Mouse (Mus musculus) forebrain, embryonic 16.5 days (tissue): ENCODE data around the gene Cept1. TPM values are rescaled to one million over a fixed set of nuclear protein-coding genes. Genes with fewer than 3 reads are reported as not detected.
"Not testable (repeated sequence)": the region's sequence is repeated elsewhere in the genome, so short reads cannot be mapped to it uniquely, and the experiment has no call there.

Experiments used
- ATAC-seq: fragments of 200-750 bp; cut with Nextera tagmentation; 2 replicates; pipeline ENCODE4 v1.8.0; 2017; ENCODE audit warnings: mild to moderate bottlenecking, moderate library complexity
- H3K27ac ChIP-seq: fragments of 300-500 bp; sonication (generic); 2 replicates; pipeline ENCODE4 v1.5.1; 2014; ENCODE audit warnings: low read length, control low read depth
- H3K27me3 ChIP-seq: fragments of 300-500 bp; sonication (generic); replicated peaks from 2 replicates; pipeline ENCODE4 v1.6.1; 2014; ENCODE audit warnings: low read length; ENCODE audit not compliant: control insufficient read depth, insufficient read depth
- H3K36me3 ChIP-seq: fragments of 300-500 bp; sonication (generic); 2 replicates; pipeline ENCODE4 v1.6.1; 2014; ENCODE audit not compliant: control insufficient read depth, insufficient read depth
- H3K4me1 ChIP-seq: fragments of 300-500 bp; sonication (generic); replicated peaks from 2 replicates; pipeline ENCODE4 v1.6.1; 2014; ENCODE audit warnings: low read length; ENCODE audit not compliant: control insufficient read depth, insufficient read depth
- H3K4me2 ChIP-seq: fragments of 300-500 bp; sonication (generic); 2 replicates; pipeline ENCODE4 v1.6.1; 2014; ENCODE audit warnings: mild to moderate bottlenecking, low read length, control low read depth
- H3K4me3 ChIP-seq: fragments of 300-500 bp; sonication (generic); replicated peaks from 2 replicates; pipeline ENCODE4 v1.5.1; 2014; ENCODE audit warnings: mild to moderate bottlenecking, low read length, control low read depth
- H3K9ac ChIP-seq: fragments of 300-500 bp; sonication (generic); replicated peaks from 2 replicates; pipeline ENCODE4 v1.6.1; 2014; ENCODE audit warnings: low read depth, low read length, control low read depth
- H3K9me3 ChIP-seq: fragments of 300-500 bp; sonication (generic); 2 replicates; pipeline ENCODE4 v1.6.1; 2016; ENCODE audit warnings: low read length; ENCODE audit not compliant: control insufficient read depth
- WGBS: fragments of 180-500 bp; shearing (Covaris S2); extraction: QIAGEN DNeasy Blood & Tissue Kit; methylation state at CpG from one replicate; pipeline ENCODE4 v1.1.7; 2014; 5-methylcytosine and 5-hydroxymethylcytosine counted together
- polyA plus RNA-seq: library from polyadenylated mRNA; unstranded; fragments of >200 nt; fragmentation: Nextera tagmentation; extraction: Ambion mirVana; gene quantifications from 2 replicates; pipeline ENCODE4 v1.2.1, GENCODE M21; 2015

Gene Cept1
- 45.2 and 45.8 TPM in 2 replicates for polyA plus RNA-seq

DNA sequence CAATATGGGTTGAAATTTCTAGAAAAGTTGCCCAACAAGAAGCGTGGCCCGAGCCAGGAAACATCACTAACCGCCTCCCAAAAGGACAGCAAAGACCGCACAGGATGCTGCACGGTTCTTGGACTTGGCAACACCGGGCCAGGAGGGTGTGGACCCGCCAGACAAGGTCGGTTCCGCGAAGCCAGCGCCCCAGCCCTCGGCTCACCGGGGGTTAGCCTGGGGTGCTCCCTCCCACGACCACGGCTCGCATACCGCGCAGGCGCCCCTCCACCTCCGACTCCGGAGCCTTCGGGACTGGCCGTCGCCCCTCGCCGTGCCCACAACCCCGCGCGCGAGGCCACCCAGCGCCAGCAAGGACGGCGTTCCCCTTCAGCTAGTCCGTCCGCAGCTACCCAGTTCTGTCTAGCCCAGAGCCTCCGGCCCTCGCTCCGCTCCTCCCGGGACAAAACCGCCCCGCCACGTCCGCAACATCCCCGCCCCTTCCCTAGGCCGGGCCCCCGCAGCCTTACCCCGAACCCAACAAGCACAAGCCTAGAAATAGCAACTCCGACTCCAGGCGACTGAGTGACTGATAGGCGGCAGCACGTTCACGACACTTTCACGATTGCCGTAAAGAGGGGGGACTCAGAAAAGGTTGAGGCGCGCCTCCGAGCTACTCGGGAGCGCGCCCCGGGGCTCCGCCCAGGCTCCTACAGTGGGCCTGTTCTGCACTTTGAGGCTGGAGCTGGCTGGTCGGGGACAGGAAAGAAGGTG lies at the start of gene Cept1, which contains the start of gene Dram2:
Gene Cept1 (minus strand): TSS at position 632 of the 753 bp plus-strand sequence.
Gene Dram2 (plus strand): TSS at position 628 of the 753 bp plus-strand sequence.
- H3K4me3 ChIP-seq: peak within 1 kb of the TSS; percentile 92
- no peaks in the 10 kb centered on the region for H3K36me3 ChIP-seq
- H3K4me2 ChIP-seq: peak within 1 kb of the TSS; percentile 66
- H3K4me1 ChIP-seq: peaks cover 12% of the 10 kb centered on the region
- H3K9ac ChIP-seq: peak within 1 kb of the TSS; percentile 87
- ATAC-seq: peak; percentile 96
- H3K27ac ChIP-seq: peak within 1 kb of the TSS; percentile 97
- WGBS: under 1% methylated on average over 63 of the region's 63 CpGs
- no peaks in the 10 kb centered on the region for H3K9me3 ChIP-seq
- H3K27me3 ChIP-seq: no peaks in the 10 kb centered on the region

DNA sequence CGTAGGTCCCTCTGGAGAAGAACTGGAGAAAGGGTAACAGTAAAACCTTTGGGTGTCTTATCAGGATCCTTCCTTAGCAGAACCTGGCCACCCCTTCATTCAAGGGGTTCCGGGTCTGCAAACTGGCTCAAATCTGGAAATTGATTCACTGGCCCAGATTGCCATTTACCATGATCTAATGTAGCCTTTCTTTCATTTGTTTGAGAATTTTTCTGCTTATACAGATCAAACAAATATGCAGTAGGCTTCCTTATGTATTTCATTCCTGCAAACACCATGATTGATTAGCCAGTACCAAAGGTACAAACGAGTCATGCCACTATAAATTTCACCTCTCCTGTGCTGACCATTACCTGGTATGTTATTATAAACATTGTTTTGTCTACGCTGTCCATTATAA lies 46.0 kb upstream of the Cept1 start:
- not testable (repeated sequence) for H3K4me1 ChIP-seq, H3K27ac ChIP-seq, H3K4me2 ChIP-seq, H3K36me3 ChIP-seq, H3K4me3 ChIP-seq, ATAC-seq, H3K27me3 ChIP-seq, H3K9ac ChIP-seq, H3K9me3 ChIP-seq
- 85% methylated on average over 4 of the region's 4 CpGs for WGBS

DNA sequence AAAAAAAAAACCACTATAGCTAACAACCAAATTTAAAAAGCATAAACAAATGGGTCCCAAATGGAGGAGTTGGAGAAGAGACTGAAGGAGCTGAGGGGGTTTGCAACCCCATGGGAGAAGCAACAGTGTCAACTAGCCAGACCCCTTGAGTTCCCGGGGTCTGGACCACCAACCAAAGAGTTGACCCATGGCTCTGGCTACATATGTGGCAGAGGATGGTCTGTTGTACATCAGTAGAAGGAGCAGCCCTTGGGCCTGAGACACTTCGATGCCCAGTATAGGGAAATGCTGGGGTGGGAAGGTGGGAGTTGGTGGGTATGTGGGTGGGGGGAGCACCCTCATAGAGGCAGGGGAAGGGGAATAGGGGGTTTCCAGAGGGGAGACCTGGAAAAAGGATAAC lies 31.7 kb upstream of the Cept1 start:
- H3K4me3 ChIP-seq: no peak overlapping the region
- H3K9ac ChIP-seq: no peak overlapping the region
- ATAC-seq: no peak
- no peaks in the 10 kb centered on the region for H3K9me3 ChIP-seq
- H3K27me3 ChIP-seq: no peaks in the 10 kb centered on the region
- H3K4me1 ChIP-seq: no peaks in the 10 kb centered on the region
- WGBS: 95% methylated on average over 2 of the region's 2 CpGs
- no peak overlapping the region for H3K27ac ChIP-seq
- H3K4me2 ChIP-seq: no peak overlapping the region
- H3K36me3 ChIP-seq: no peaks in the 10 kb centered on the region; the same call in 1 of the 2 replicates

DNA sequence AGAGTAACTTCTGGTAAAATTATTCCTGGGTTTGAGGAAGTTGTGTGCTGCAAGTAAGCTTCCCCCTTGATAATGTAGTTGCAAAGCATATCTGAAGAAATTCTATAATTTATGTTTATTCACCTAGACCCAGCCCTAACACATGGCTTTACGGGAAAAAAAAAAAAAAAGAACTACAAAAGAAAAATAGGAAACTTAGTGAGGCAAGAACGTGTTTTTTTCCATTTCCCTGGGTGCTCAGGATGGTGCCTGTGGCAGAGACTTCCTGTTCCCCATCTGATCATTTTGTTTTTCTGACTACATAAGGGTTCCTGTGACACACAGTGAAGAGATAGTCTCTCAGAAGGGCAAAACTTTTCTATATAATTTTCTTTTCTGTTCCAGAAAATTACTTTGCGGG lies 25.6 kb upstream of the Cept1 start:
- H3K27me3 ChIP-seq: no peaks in the 10 kb centered on the region
- no peak overlapping the region for H3K27ac ChIP-seq
- 90% methylated on average over 3 of the region's 3 CpGs for WGBS
- ATAC-seq: no peak
- H3K9ac ChIP-seq: no peak overlapping the region
- no peaks in the 10 kb centered on the region; the same call in 1 of the 2 replicates for H3K36me3 ChIP-seq
- H3K4me2 ChIP-seq: no peak overlapping the region
- H3K4me1 ChIP-seq: no peaks in the 10 kb centered on the region
- no peaks in the 10 kb centered on the region for H3K9me3 ChIP-seq
- H3K4me3 ChIP-seq: no peak overlapping the region

DNA sequence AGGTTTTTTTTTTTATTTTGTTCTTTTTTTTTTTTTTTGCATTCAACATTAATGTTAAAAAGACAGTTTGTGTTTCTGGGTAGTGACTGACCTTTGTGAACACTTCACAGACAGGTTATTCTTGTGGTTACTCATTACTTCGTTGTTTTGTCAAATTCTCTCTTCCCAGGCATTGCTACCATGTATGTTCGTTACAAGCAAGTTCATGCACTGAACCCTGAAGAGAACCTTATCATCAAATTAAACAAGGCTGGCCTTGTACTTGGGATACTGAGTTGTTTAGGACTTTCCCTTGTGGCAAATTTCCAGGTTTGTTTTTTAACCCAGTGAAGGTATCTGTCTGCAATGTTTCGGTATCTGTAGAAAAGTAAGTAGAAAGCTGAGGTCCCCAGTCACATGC lies 18.3 kb upstream of the Cept1 start:
- Histone ChIP-seq H3K4me1 (no peaks in the 10 kb centered on the region), H3K36me3 (peaks cover 2% of the 10 kb centered on the region; the same call in 1 of the 2 replicates), H3K27me3 (no peaks in the 10 kb centered on the region), H3K9ac (no peak overlapping the region), H3K27ac (no peak overlapping the region), H3K4me3 (no peak overlapping the region), H3K9me3 (no peaks in the 10 kb centered on the region), H3K4me2 (no peak overlapping the region)
- ATAC-seq: no peak
- WGBS: 93% methylated on average over 3 of the region's 3 CpGs

DNA sequence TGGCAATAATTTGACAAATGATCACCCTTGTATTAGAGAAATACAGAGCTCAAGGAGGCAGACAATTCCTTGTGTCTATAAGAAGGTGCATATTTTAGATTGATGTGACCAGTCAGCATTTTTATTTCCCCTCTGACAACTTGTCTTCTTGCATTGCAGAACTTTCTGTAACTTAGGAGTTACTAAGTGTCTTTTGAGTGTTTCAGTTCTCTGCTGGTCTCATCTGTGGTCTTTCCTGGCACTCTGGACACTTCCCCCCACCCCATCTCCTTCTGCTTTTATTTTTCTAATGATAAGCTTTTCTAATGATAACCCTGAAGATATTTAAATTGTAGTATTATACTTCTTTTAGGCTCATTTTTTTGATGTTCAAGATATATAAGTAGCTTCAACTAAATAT lies 10.7 kb upstream of the Cept1 start:
- no peak overlapping the region for H3K4me2 ChIP-seq
- no peak for ATAC-seq
- H3K9me3 ChIP-seq: no peaks in the 10 kb centered on the region
- peaks cover 3% of the 10 kb centered on the region for H3K36me3 ChIP-seq
- no peaks in the 10 kb centered on the region for H3K27me3 ChIP-seq
- H3K4me1 ChIP-seq: no peaks in the 10 kb centered on the region
- no peak overlapping the region for H3K9ac ChIP-seq
- H3K4me3 ChIP-seq: no peak overlapping the region
- no peak overlapping the region for H3K27ac ChIP-seq

DNA sequence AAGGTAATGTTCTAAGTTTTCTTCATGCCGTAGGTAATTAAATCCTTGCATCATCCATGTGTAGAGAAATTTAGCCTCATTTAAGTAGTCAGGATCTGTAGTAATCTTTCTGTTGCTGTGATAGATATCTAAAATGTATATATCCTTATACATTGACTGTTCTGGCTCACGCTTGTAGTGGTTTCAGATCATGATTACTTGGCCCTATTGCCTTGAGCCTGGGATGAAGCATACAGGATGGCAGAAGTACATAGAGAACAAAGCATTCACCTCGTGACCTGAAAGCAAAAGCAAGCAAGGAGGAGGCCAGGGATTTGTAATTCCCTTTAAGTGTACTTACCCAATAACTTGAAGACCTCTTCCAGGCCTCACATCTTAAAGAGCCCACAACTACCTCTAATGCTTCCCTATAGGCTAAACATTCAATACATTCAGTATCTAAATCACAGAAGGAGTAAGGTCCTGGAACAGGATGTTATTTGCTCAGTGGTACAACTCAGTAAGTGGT lies 8.2 kb upstream of the Cept1 start:
- peaks cover 3% of the 10 kb centered on the region for H3K36me3 ChIP-seq
- H3K4me1 ChIP-seq: no peaks in the 10 kb centered on the region; the same call in 1 of the 2 replicates
- H3K27ac ChIP-seq: no peak overlapping the region
- no peak for ATAC-seq
- no peaks in the 10 kb centered on the region for H3K9me3 ChIP-seq
- no peaks in the 10 kb centered on the region for H3K27me3 ChIP-seq
- H3K4me3 ChIP-seq: no peak overlapping the region
- WGBS: 88% methylated on average over 3 of the region's 3 CpGs
- no peak overlapping the region for H3K4me2 ChIP-seq
- no peak overlapping the region for H3K9ac ChIP-seq

DNA sequence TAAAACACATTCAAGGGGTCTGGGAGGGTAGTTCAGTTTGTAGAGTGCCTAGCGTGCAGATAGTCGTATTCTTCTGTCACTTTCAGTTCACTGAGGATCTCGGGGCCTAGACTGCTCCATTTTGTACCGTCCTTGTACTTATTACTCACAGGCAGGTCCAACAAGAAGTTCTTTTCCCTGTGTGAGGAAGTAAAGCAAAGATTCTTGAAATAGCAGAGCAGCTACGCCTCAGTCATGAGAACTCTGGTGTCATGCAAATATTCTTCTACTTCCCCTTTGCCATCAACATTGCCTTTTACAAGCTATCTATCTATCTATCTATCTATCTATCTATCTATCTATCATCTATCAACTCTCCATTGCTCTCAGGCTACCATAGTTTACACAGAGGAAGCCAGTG lies 5.8 kb upstream of the Cept1 start:
- 94% methylated on average over 5 of the region's 5 CpGs for WGBS
- peaks cover 5% of the 10 kb centered on the region for H3K4me1 ChIP-seq
- peaks cover 3% of the 10 kb centered on the region; the same call in 1 of the 2 replicates for H3K36me3 ChIP-seq
- no peak overlapping the region for H3K4me3 ChIP-seq
- no peaks in the 10 kb centered on the region for H3K9me3 ChIP-seq
- no peak overlapping the region for H3K9ac ChIP-seq
- H3K27ac ChIP-seq: no peak overlapping the region
- no peak overlapping the region for H3K4me2 ChIP-seq
- no peak for ATAC-seq
- no peaks in the 10 kb centered on the region for H3K27me3 ChIP-seq

DNA sequence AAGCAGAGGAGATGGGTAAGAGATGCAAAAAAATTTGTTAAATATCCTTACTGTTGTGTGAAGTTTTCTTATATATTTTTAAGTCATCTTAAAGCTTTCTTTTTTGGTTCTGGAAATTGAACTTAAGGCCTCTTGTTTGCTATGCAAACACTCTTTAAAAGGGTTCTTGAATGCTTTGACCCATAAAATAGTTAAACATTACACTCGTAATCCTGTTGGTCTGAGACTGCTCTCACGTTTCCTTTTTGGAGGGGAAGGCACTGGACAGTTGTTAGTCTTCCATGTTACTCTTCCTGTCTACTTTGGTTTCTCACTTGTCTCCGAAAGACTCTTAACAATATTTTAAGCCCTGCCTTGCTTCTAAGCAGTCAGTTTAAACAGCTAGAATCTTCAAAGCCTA lies 1.4 kb upstream of the Cept1 start:
- 51% methylated on average over 3 of the region's 3 CpGs for WGBS
- H3K9ac ChIP-seq: no peak overlapping the region
- no peaks in the 10 kb centered on the region for H3K9me3 ChIP-seq
- peak overlapping the region; percentile 40 for H3K4me2 ChIP-seq
- ATAC-seq: no peak
- H3K4me3 ChIP-seq: no peak overlapping the region
- peaks cover 12% of the 10 kb centered on the region for H3K4me1 ChIP-seq
- no peaks in the 10 kb centered on the region for H3K36me3 ChIP-seq
- H3K27ac ChIP-seq: no peak overlapping the region
- no peaks in the 10 kb centered on the region for H3K27me3 ChIP-seq
